Mouse (Mus musculus) thymus, postnatal 4 days (tissue): ENCODE measurements around the gene Olfr92.

ENCODE experiments used
- DNase-seq: peaks from one replicate; pipeline ENCODE4 v3.0.0; 2021

The Olfr92 gene

DNA sequence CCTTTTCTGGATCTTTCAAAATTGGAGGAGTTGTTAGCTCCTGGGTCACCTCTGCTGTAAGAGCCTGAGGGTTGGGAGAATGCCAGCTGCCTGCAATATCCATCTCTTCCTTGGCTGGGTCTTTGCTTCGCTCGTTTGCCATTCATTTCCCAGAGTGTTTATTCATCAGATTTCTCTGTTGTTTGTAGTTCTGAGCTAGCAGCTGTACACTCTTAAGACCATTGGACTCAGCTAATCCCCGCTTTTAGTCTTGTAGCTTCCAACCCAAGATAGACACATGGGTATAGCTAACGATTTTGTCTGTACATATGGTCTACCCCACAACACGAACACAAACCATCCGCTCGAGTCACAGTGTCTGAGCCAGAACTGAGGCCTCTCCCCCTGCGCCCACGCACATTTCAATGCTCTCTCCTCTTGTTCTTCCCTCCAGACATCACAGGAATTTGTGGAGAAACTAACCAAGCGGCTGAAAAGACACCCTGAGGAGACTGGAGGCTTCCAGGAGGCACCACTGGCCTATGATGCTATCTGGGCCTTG lies 57.7 kb downstream of the Olfr92 start:
- no peak for DNase-seq

DNA sequence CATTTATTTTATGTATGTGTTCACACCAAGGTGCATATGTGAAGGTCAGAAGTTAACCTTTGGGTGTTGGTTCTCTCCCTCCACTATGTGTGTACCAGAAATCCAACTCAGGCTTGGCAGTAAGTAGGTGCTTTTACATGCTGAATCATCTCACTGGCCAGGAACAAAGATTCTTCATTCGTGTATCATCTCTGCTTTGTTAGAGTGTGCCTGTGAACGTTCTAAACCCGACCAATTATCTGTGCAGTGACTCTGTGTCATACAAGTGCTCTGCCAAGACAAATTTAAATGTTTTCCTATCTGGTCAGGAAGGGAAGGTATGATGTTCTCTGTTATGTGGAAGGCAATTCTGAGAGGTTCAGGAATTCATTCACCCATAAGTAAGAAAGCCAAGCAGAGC lies 58.5 kb downstream of the Olfr92 start:
- no peak for DNase-seq
